Mouse (Mus musculus) limb, embryonic 14.5 days (tissue): ENCODE measurements around the gene Ppfia2. TPM values are rescaled to one million over a fixed set of nuclear protein-coding genes. Genes with fewer than 3 reads are reported as not detected.

Experiments
- ATAC-seq: fragments of 200-750 bp; cut with Nextera tagmentation; 2 replicates; pipeline ENCODE4 v1.8.0; 2017; ENCODE audit warnings: low read depth, moderate number of reproducible peaks, moderate TSS enrichment; ENCODE audit not compliant: low FRiP score
- DNase-seq: peaks from one replicate; pipeline ENCODE4 v3.0.0-alpha.2; 2015; ENCODE audit warnings: low spot score
- H3K27ac ChIP-seq: fragments of 300-500 bp; sonication (generic); replicated peaks from 2 replicates; pipeline ENCODE4 v1.5.1; 2014; ENCODE audit warnings: low read depth, mild to moderate bottlenecking, low read length, moderate library complexity, mixed read lengths
- H3K27me3 ChIP-seq: fragments of 300-500 bp; sonication (generic); 2 replicates; pipeline ENCODE4 v1.6.1; 2014; ENCODE audit warnings: low read length, mixed read lengths; ENCODE audit not compliant: control insufficient read depth, insufficient read depth
- H3K36me3 ChIP-seq: fragments of 300-500 bp; sonication (generic); 2 replicates; pipeline ENCODE4 v1.6.1; 2014; ENCODE audit warnings: mild to moderate bottlenecking, low read length, moderate library complexity, mixed read lengths; ENCODE audit not compliant: control insufficient read depth, insufficient read depth
- H3K4me1 ChIP-seq: fragments of 300-500 bp; sonication (generic); 2 replicates; pipeline ENCODE4 v1.6.1; 2014; ENCODE audit warnings: antibody characterized with exemption, low read length, mixed read lengths; ENCODE audit not compliant: control insufficient read depth, insufficient read depth
- H3K4me2 ChIP-seq: fragments of 300-500 bp; sonication (generic); replicated peaks from 2 replicates; pipeline ENCODE4 v1.6.1; 2014; ENCODE audit warnings: low read depth, mild to moderate bottlenecking, low read length, moderate library complexity; ENCODE audit not compliant: severe bottlenecking
- H3K4me3 ChIP-seq: fragments of 300-500 bp; sonication (generic); replicated peaks from 2 replicates; pipeline ENCODE4 v1.5.1; 2014; ENCODE audit warnings: low read length
- H3K9ac ChIP-seq: fragments of 300-500 bp; sonication (generic); 2 replicates; pipeline ENCODE4 v1.6.1; 2014; ENCODE audit warnings: mild to moderate bottlenecking, low read depth, low read length, moderate library complexity; ENCODE audit not compliant: severe bottlenecking
- H3K9me3 ChIP-seq: fragments of 300-500 bp; sonication (generic); 2 replicates; pipeline ENCODE4 v1.6.1; 2016; ENCODE audit warnings: low read length; ENCODE audit not compliant: control insufficient read depth
- POLR2A ChIP-seq: fragments of 200-500 bp; IDR thresholded peaks from 2 replicates; pipeline ENCODE4 v1.8.0; 2012; ENCODE audit warnings: inconsistent platforms, mild to moderate bottlenecking, moderate library complexity, borderline replicate concordance; ENCODE audit not compliant: insufficient read depth, insufficient read length; ENCODE audit errors: extremely low read depth
- WGBS: fragments of 180-500 bp; shearing (Covaris S2); extraction: QIAGEN DNeasy Blood & Tissue Kit; methylation state at CpG from one replicate; pipeline ENCODE4 v1.1.7; 2014; 5-methylcytosine and 5-hydroxymethylcytosine counted together
- polyA plus RNA-seq, 2 experiments: library from polyadenylated mRNA; depleted of rRNA in 1 of 2; stranded (reverse) in 1 of 2; unstranded in 1 of 2; fragments of >200 nt; fragmentation: Nextera tagmentation in 1 of 2; extraction: Ambion mirVana in 1 of 2; gene quantifications; 2 replicates each; pipeline versions ENCODE4 v1.2.1 to v1.2.3; 2012 to 2014

Ppfia2 gene
- polyA plus RNA-seq, 2 experiments: 0.64 to 0.70 TPM

- no peak for TF ChIP-seq POLR2A
- no peak for ATAC-seq
- H3K4me3 ChIP-seq: no peak overlapping the region
- no peak overlapping the region for H3K9ac ChIP-seq
- H3K27me3 ChIP-seq: no peaks in the 10 kb centered on the region
- H3K9me3 ChIP-seq: no peaks in the 10 kb centered on the region
- H3K4me1 ChIP-seq: no peaks in the 10 kb centered on the region
- DNase-seq: no peak
- H3K4me2 ChIP-seq: no peak overlapping the region
- H3K27ac ChIP-seq: no peak overlapping the region
- H3K36me3 ChIP-seq: no peaks in the 10 kb centered on the region
- 53% methylated on average over 1 of the region's 1 CpGs for WGBS
Measured at GRCm38 (mm10) chr10:106596976-106597375, 126.8 kb downstream of the Ppfia2 start.

- no peak for TF ChIP-seq POLR2A
- ATAC-seq (no peak), DNase-seq (no peak)
- Histone ChIP-seq H3K4me2 (no peak overlapping the region), H3K36me3 (no peaks in the 10 kb centered on the region), H3K27ac (no peak overlapping the region), H3K27me3 (no peaks in the 10 kb centered on the region), H3K4me1 (no peaks in the 10 kb centered on the region), H3K9me3 (no peaks in the 10 kb centered on the region), H3K4me3 (no peak overlapping the region), H3K9ac (no peak overlapping the region)
- 83% methylated on average over 5 of the region's 5 CpGs for WGBS
Measured at GRCm38 (mm10) chr10:106603319-106603898, 133.3 kb downstream of the Ppfia2 start.

GRCm38 (mm10) chr10:106609177-106609981 is 139.2 kb downstream of the Ppfia2 start:
- no peak overlapping the region for H3K27ac ChIP-seq
- ATAC-seq: peak; percentile 41; the same call in 1 of the 2 replicates

GRCm38 (mm10) chr10:106610222-106610621 is 140.1 kb downstream of the Ppfia2 start:
- H3K36me3 ChIP-seq: no peaks in the 10 kb centered on the region
- H3K4me1 ChIP-seq: no peaks in the 10 kb centered on the region; the same call in 1 of the 2 replicates
- H3K27ac ChIP-seq: no peak overlapping the region
- DNase-seq: no peak
- H3K27me3 ChIP-seq: no peaks in the 10 kb centered on the region
- 67% methylated on average over 3 of the region's 3 CpGs for WGBS
- ATAC-seq: no peak
- no peak for TF ChIP-seq POLR2A
- H3K9ac ChIP-seq: no peak overlapping the region
- no peak overlapping the region for H3K4me2 ChIP-seq
- H3K4me3 ChIP-seq: no peak overlapping the region
- H3K9me3 ChIP-seq: no peaks in the 10 kb centered on the region

More at GRCm38 (mm10) chr10:106609177-106609981, 139.2 kb downstream of the Ppfia2 start:
- DNase-seq: peak; percentile 69
- H3K4me2 ChIP-seq: no peak overlapping the region
- 27% methylated on average over 7 of the region's 7 CpGs for WGBS
- H3K4me3 ChIP-seq: no peak overlapping the region
- H3K27me3 ChIP-seq: no peaks in the 10 kb centered on the region
- no peaks in the 10 kb centered on the region for H3K9me3 ChIP-seq
- H3K9ac ChIP-seq: no peak overlapping the region
- no peaks in the 10 kb centered on the region; the same call in 1 of the 2 replicates for H3K4me1 ChIP-seq
- H3K36me3 ChIP-seq: no peaks in the 10 kb centered on the region
- TF ChIP-seq POLR2A: no peak

GRCm38 (mm10) chr10:106618194-106618593 is 148.1 kb downstream of the Ppfia2 start:
- TF ChIP-seq POLR2A: no peak

More at GRCm38 (mm10) chr10:106618194-106618593, 148.1 kb downstream of the Ppfia2 start:
- DNase-seq: no peak
- WGBS: 46% methylated on average over 1 of the region's 1 CpGs
- no peaks in the 10 kb centered on the region for H3K27me3 ChIP-seq
- H3K27ac ChIP-seq: no peak overlapping the region
- no peak overlapping the region for H3K4me3 ChIP-seq
- no peak overlapping the region for H3K9ac ChIP-seq
- no peaks in the 10 kb centered on the region for H3K36me3 ChIP-seq
- no peak overlapping the region for H3K4me2 ChIP-seq
- H3K9me3 ChIP-seq: no peaks in the 10 kb centered on the region
- no peak for ATAC-seq
- no peaks in the 10 kb centered on the region for H3K4me1 ChIP-seq
